Mouse (Mus musculus): ENCODE results near the gene Aldh3b2.

- TF ChIP-seq CTCF (conservative IDR thresholded peaks at IDR 0.05; ENCODE audit: low read length) = no peak
- no peak for TF ChIP-seq POU5F1 (IDR thresholded peaks at IDR 0.05; ENCODE audit: borderline replicate concordance, low read length)
- TF ChIP-seq NANOG (IDR thresholded peaks at IDR 0.05; ENCODE audit: borderline replicate concordance, low read length) = no peak
Observed at GRCm38 (mm10) chr19:3983527-3984200, 11.5 kb downstream of the Aldh3b2 start.

All from E14TG2a.4 (cell line).